Mouse (Mus musculus) heart, embryonic 12.5 days (tissue): Measurements from ENCODE around the gene Rcn2. TPM values are rescaled to one million over a fixed set of nuclear protein-coding genes. Genes with fewer than 3 reads are reported as not detected.

Experiments used
- ATAC-seq: fragments of 200-750 bp; cut with Nextera tagmentation; 2 replicates; pipeline ENCODE4 v1.8.0; 2017; ENCODE audit warnings: moderate TSS enrichment, moderate library complexity; ENCODE audit not compliant: insufficient number of reproducible peaks, low FRiP score
- H3K27ac ChIP-seq: fragments of 300-500 bp; sonication (generic); 2 replicates; pipeline ENCODE4 v1.5.1; 2016; ENCODE audit warnings: mild to moderate bottlenecking, moderate library complexity; ENCODE audit not compliant: poor library complexity, severe bottlenecking
- H3K27me3 ChIP-seq: fragments of 300-500 bp; sonication (generic); replicated peaks from 2 replicates; pipeline ENCODE4 v1.6.1; 2016; ENCODE audit warnings: mild to moderate bottlenecking, moderate library complexity
- H3K36me3 ChIP-seq: fragments of 300-500 bp; sonication (generic); 2 replicates; pipeline ENCODE4 v1.6.1; 2016; ENCODE audit warnings: mild to moderate bottlenecking, moderate library complexity
- H3K4me1 ChIP-seq: fragments of 300-500 bp; sonication (generic); replicated peaks from 2 replicates; pipeline ENCODE4 v1.6.1; 2016; ENCODE audit warnings: mild to moderate bottlenecking
- H3K4me2 ChIP-seq: fragments of 300-500 bp; sonication (generic); 2 replicates; pipeline ENCODE4 v1.6.1; 2016; ENCODE audit warnings: mild to moderate bottlenecking, moderate library complexity
- H3K4me3 ChIP-seq: fragments of 300-500 bp; sonication (generic); 2 replicates; pipeline ENCODE4 v1.5.1; 2016; ENCODE audit warnings: mild to moderate bottlenecking
- H3K9ac ChIP-seq: fragments of 300-500 bp; sonication (generic); 2 replicates; pipeline ENCODE4 v1.6.1; 2016; ENCODE audit warnings: mild to moderate bottlenecking, moderate library complexity
- H3K9me3 ChIP-seq: fragments of 300-500 bp; sonication (generic); replicated peaks from 2 replicates; pipeline ENCODE4 v1.6.1; 2016; ENCODE audit warnings: mild to moderate bottlenecking, moderate library complexity
- WGBS: fragments of 180-500 bp; shearing (Covaris S2); methylation state at CpG from one replicate; pipeline ENCODE4 v1.1.7; 2016; 5-methylcytosine and 5-hydroxymethylcytosine counted together
- polyA plus RNA-seq: library from polyadenylated mRNA; unstranded; fragments of >200 nt; fragmentation: Nextera tagmentation; extraction: Ambion mirVana; gene quantifications from 2 replicates; pipeline ENCODE4 v1.2.1, GENCODE M21; 2016

Rcn2 gene
- polyA plus RNA-seq, 1 experiment from 2014 or later: 180 TPM

- Histone ChIP-seq H3K27me3 (no peaks in the 10 kb centered on the region), H3K36me3 (no peaks in the 10 kb centered on the region), H3K9me3 (no peaks in the 10 kb centered on the region), H3K4me3 (no peak overlapping the region), H3K27ac (no peak overlapping the region), H3K4me2 (no peak overlapping the region), H3K9ac (no peak overlapping the region), H3K4me1 (peaks cover 20% of the 10 kb centered on the region)
- 43% methylated on average over 2 of the region's 2 CpGs for WGBS
- ATAC-seq: no peak
Measured at GRCm38 (mm10) chr9:56092102-56092501, 50.5 kb downstream of the Rcn2 start.

- Histone ChIP-seq H3K36me3 (no peaks in the 10 kb centered on the region), H3K4me2 (no peak overlapping the region), H3K9ac (no peak overlapping the region), H3K4me3 (no peak overlapping the region), H3K27ac (no peak overlapping the region), H3K4me1 (no peaks in the 10 kb centered on the region), H3K9me3 (no peaks in the 10 kb centered on the region), H3K27me3 (no peaks in the 10 kb centered on the region)
- WGBS: 72% methylated on average over 4 of the region's 4 CpGs
- ATAC-seq: no peak
Measured at GRCm38 (mm10) chr9:56097584-56098298, 56.1 kb downstream of the Rcn2 start.

- H3K9me3 ChIP-seq: no peaks in the 10 kb centered on the region
- WGBS: 72% methylated on average over 7 of the region's 7 CpGs
- no peak overlapping the region for H3K4me3 ChIP-seq
- H3K27me3 ChIP-seq: no peaks in the 10 kb centered on the region
- H3K4me1 ChIP-seq: no peaks in the 10 kb centered on the region
- H3K4me2 ChIP-seq: no peak overlapping the region
- no peaks in the 10 kb centered on the region for H3K36me3 ChIP-seq
- ATAC-seq: no peak
- no peak overlapping the region for H3K27ac ChIP-seq
- no peak overlapping the region for H3K9ac ChIP-seq
Measured at GRCm38 (mm10) chr9:56100041-56100522, 58.4 kb downstream of the Rcn2 start.

- H3K27ac ChIP-seq: no peak overlapping the region
- 51% methylated on average over 4 of the region's 4 CpGs for WGBS
- no peak for ATAC-seq
- H3K36me3 ChIP-seq: no peaks in the 10 kb centered on the region
- H3K4me2 ChIP-seq: no peak overlapping the region
- no peaks in the 10 kb centered on the region for H3K27me3 ChIP-seq
- no peaks in the 10 kb centered on the region for H3K4me1 ChIP-seq
- H3K9me3 ChIP-seq: no peaks in the 10 kb centered on the region
- H3K4me3 ChIP-seq: no peak overlapping the region
- H3K9ac ChIP-seq: no peak overlapping the region
Measured at GRCm38 (mm10) chr9:56101022-56101421, 59.4 kb downstream of the Rcn2 start.

- H3K9me3 ChIP-seq: no peaks in the 10 kb centered on the region
- H3K27ac ChIP-seq: no peak overlapping the region
- ATAC-seq: no peak
- peaks cover 15% of the 10 kb centered on the region for H3K4me1 ChIP-seq
- no peak overlapping the region for H3K4me3 ChIP-seq
- WGBS: 73% methylated on average over 7 of the region's 7 CpGs
- H3K4me2 ChIP-seq: no peak overlapping the region
- no peaks in the 10 kb centered on the region for H3K27me3 ChIP-seq
- no peaks in the 10 kb centered on the region for H3K36me3 ChIP-seq
- H3K9ac ChIP-seq: no peak overlapping the region
Measured at GRCm38 (mm10) chr9:56104921-56105320, 63.3 kb downstream of the Rcn2 start.

GRCm38 (mm10) chr9:56106274-56107072, 64.8 kb downstream of the Rcn2 start:
- Histone ChIP-seq H3K36me3 (no peaks in the 10 kb centered on the region), H3K4me2 (no peak overlapping the region), H3K27ac (no peak overlapping the region), H3K4me3 (no peak overlapping the region), H3K27me3 (no peaks in the 10 kb centered on the region), H3K4me1 (peaks cover 15% of the 10 kb centered on the region), H3K9ac (no peak overlapping the region), H3K9me3 (no peaks in the 10 kb centered on the region)
- ATAC-seq: no peak
- WGBS: 84% methylated on average over 6 of the region's 6 CpGs

- H3K4me2 ChIP-seq: no peak overlapping the region
- H3K9me3 ChIP-seq: no peaks in the 10 kb centered on the region
- H3K4me1 ChIP-seq: peaks cover 15% of the 10 kb centered on the region
- WGBS: 59% methylated on average over 6 of the region's 6 CpGs
- no peaks in the 10 kb centered on the region for H3K36me3 ChIP-seq
- no peaks in the 10 kb centered on the region for H3K27me3 ChIP-seq
- ATAC-seq: peak; percentile 37; the same call in 1 of the 2 replicates
- H3K27ac ChIP-seq: no peak overlapping the region
- no peak overlapping the region for H3K4me3 ChIP-seq
- no peak overlapping the region for H3K9ac ChIP-seq
Measured at GRCm38 (mm10) chr9:56107527-56107926, 65.9 kb downstream of the Rcn2 start.

- Histone ChIP-seq H3K4me1 (peaks cover 15% of the 10 kb centered on the region), H3K4me3 (no peak overlapping the region), H3K4me2 (no peak overlapping the region), H3K36me3 (no peaks in the 10 kb centered on the region), H3K9me3 (no peaks in the 10 kb centered on the region), H3K9ac (no peak overlapping the region), H3K27ac (no peak overlapping the region), H3K27me3 (no peaks in the 10 kb centered on the region)
- ATAC-seq: no peak; the same call in 1 of the 2 replicates
- 64% methylated on average over 5 of the region's 5 CpGs for WGBS
Measured at GRCm38 (mm10) chr9:56108174-56108573, 66.5 kb downstream of the Rcn2 start.

Other genes starting within 250 kb of the Rcn2 start
- 7.7 and 8.7 TPM in 2 replicates for gene Scaper, start 103.7 kb upstream of the Rcn2 start, polyA plus RNA-seq
- not detected in 2 replicates for gene 4930563M21Rik, start 31.3 kb upstream of the Rcn2 start, polyA plus RNA-seq
- 0.60 and 0.81 TPM in 2 replicates for gene Pstpip1, start 48.1 kb downstream of the Rcn2 start, polyA plus RNA-seq
- 397 and 400 TPM in 2 replicates for gene Tspan3, start 123.6 kb downstream of the Rcn2 start, polyA plus RNA-seq